Mouse (Mus musculus) right cerebral cortex, adult 2 months (tissue): Measurements from ENCODE around the gene Mme.

Experiments used
- DNase-seq, 2 experiments: peaks; one replicate each; pipeline ENCODE4 v3.0.0; 2021 to 2022; ENCODE audit warnings: low spot score in 2 of 2

Mme gene

GRCm38 (mm10) chr3:63241099-63241587, at the start of gene Mme:
Gene Mme (plus strand): TSS chr3:63241537.
- DNase-seq = no peak

- peak; percentile 26 to 33 for DNase-seq
Measured at GRCm38 (mm10) chr3:63196565-63196964, 44.8 kb upstream of the Mme start.

GRCm38 (mm10) chr3:63198026-63198425, 43.3 kb upstream of the Mme start:
- DNase-seq = no peak

DNA sequence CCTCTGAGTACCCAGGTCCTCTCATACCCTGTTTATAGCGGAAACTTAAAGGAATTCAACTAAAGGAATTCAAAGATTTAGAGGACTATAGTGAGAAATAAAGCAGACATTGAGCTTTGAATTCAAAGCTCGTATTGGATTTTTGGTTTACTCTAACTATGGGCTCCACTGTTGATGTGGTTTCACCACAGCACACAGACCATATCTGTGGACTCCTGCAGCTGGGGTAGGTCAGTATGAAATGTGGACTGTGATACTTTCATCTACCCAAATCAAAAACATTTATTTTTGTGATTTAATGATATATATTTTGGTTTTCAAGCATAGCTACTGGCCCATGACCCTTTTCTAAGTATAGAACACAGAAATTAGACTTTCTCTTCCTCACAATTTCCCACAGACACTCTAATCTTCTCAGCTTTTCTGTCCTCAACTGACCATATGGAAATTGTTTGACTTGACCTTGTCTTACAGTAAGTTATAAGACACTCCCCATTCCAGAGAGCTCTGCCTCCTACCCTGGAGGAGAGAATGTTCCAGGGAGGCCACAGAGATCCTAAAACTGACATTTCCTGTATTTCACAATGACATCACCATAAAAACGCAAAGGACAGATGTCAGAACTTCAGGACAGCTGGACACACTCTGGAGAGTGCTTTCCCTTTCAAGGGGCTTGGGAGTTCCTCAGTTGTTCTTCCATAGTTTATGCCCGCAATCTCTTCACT, 19.3 kb upstream of the Mme start:
- DNase-seq = no peak

- DNase-seq = no peak
Measured at GRCm38 (mm10) chr3:63223676-63224075, 17.7 kb upstream of the Mme start.

GRCm38 (mm10) chr3:63235957-63236356, 5.4 kb upstream of the Mme start:
- no peak for DNase-seq

GRCm38 (mm10) chr3:63243721-63244120, 2.4 kb downstream of the Mme start:
- DNase-seq = no peak

DNA sequence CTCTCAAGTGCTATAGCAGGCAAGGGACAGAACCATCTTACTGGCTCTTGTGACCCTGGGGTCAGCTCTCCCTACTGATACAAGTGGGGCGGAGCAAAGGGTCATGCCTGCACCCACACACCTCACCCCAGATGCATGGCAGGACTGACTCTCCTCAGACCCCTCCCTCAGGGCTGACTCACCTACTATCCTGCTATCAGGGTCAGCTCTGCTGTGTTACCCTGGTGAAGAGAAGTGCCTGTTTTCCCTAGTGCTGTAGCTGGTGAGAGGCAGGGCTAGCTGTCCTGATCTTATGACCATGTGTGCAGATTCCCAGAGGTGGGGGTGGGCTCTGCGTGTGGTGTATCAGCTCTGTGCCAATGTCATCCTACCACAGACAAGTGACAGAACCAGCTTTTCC, 30.8 kb downstream of the Mme start:
- DNase-seq = no peak

DNA sequence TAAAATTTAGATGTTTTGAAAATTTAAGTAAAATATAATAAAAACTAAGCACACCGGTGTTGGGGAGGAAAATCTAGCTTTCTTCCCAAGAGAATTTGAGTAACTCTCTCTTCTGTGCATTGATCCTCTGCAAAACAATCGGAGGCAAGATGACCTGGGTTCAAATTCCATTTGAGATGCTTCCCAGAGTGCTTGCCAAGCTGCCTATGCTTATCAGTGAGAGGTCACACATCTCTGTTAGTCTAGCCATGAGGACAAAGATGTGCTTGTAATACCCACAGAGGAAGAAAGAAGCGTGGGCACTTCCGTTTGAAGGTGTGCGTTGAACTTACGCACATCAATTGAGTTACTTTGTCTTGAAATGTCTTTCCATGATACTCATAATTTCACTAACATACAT, 53.0 kb downstream of the Mme start:
- DNase-seq = no peak

DNA sequence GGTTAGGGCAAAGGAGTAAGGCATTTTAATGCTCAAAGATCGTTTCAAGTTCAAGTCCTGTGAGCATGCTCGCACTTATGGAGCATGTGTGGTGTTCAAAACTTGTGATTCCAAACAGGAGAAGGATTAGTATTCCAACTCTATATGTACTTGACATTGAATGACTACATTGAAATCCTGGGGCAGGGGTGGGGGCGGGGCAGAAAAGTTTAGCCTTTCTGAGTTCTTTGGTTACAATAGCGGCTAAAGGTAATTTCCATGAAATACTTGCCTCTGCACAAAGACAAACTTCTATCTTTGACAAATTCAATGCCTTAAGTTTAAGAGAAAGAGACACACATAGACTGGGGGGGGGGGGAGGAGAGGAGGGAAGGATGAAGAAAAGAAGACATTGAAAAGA, 53.5 kb downstream of the Mme start:
- no peak for DNase-seq

- DNase-seq = peak; percentile 27 to 29
Measured at GRCm38 (mm10) chr3:63295237-63295636, 53.9 kb downstream of the Mme start.

- peak; percentile 18 for DNase-seq
Measured at GRCm38 (mm10) chr3:63295657-63296231, 54.4 kb downstream of the Mme start.

DNA sequence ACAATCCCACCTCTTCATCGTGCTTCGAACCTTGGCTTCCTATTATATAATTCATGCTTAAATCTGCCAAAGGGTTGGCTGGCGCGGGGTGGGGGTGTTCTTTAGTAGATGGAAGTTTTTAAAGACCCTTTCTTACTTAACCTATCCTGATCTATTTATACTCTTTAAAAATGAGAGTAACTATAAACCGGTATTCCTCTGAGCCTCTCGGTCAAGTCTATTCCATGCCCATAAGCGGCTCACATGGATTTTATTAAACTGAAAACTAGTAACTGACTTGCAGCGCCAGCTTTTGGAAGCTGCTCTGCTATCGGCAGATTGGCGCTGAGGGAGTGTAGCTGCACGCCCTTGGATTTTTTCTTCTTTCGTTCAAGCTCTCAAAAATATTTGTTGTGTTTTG, 55.1 kb downstream of the Mme start:
- peak; percentile 30 to 37 for DNase-seq

DNA sequence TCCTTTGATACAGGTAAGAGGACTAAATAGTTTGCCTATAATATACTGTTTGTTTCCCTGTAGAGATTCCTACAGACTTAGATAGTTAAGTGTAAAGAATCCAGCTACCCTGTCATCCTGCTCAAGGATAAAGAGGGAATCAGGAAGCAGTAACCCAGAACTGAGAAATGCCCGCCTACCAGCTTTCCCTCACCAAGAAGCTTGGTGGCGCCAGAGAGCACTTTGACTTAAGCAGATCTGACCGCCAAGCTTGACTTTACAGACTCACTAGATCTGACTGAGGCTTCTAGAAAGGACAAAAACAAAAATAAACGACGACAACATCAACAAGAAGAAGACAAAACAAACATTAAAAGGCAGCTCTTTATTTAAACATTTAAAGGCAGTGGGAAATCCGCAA, 56.5 kb downstream of the Mme start:
- DNase-seq = peak; percentile 68 to 78

GRCm38 (mm10) chr3:63315211-63315760, 73.9 kb downstream of the Mme start:
- no peak for DNase-seq

- no peak for DNase-seq
Measured at GRCm38 (mm10) chr3:63317496-63317895, 76.2 kb downstream of the Mme start.

- peak; percentile 8 to 10 for DNase-seq
Measured at GRCm38 (mm10) chr3:63325615-63326014, 84.3 kb downstream of the Mme start.

DNA sequence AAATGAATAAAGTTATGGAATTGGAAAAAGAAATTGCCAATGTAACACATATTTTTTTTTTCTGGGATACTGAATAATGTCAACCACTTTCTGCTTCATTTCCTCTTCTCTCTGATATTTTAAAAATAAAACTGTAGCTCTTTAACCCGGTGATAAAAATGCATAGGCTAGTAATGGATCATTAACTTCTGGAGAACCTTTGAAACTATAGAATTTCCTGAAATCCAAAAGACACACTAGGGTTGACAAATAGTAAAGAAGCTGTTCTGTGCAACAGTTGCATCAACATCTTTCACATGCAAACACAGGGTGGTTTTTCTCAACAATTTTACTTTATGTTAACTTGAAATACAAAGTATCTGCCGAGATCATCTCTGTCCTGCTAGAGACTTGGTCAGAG, 98.8 kb downstream of the Mme start:
- no peak for DNase-seq

DNA sequence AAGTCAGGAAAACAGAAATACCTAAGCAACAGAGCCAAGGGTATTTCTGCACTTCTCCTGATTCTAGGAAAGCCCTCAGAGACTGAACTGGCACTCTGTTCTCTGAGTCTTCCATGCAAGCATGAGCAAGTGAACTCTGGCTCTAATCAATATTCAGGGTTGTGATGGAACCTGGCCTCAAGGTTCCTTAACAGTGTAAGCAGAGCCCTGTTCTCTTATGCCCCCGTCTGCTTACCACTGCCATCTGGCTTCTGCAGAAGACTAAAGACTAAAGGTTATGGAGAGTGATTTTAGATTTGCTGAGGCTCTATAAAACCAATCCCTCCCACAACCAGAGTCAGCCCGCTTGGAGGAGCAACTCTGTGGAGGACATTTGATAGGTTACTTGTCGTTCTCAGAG, 99.2 kb downstream of the Mme start:
- no peak for DNase-seq

DNA sequence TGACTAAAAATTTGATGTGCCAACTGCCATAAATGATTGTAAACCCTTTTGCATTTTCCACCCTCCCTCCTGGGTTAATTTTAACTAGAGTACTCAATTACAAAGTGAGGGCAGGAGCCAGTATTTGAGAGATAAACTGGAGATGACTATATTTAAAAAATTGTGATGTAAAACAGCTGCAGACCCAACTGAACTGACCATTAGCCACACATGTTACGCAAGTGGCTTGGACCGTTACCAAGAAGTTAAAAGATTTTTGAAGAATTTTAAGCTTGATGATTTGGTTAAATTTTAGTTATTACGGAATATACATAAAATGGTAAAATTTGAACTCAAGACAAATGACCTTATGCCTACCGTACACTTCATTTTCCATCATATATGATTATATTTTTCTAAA, 100.1 kb downstream of the Mme start:
- no peak for DNase-seq

DNA sequence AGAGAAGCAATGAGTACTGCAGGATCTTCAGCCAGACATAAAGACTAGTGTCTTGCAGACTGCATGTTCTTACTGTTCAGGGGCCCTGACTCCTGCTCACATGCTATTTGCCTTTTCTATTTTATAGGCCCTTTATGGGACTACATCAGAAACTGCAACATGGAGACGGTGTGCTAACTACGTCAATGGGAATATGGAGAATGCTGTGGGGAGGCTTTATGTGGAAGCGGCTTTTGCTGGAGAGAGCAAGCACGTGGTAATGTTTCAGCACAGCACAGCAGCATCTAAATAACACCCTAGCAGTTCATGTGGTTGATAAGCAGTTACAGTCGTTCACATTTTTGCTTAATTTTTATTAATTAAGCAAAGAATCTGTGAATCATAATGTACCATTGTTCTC, 103.7 kb downstream of the Mme start:
- DNase-seq = no peak

- no peak for DNase-seq
Measured at GRCm38 (mm10) chr3:63348893-63349426, 107.6 kb downstream of the Mme start.

GRCm38 (mm10) chr3:63350242-63350641, 108.9 kb downstream of the Mme start:
- DNase-seq = no peak
